Mouse (Mus musculus): ENCODE data around the gene Mymx.

Gene Mymx

DNA sequence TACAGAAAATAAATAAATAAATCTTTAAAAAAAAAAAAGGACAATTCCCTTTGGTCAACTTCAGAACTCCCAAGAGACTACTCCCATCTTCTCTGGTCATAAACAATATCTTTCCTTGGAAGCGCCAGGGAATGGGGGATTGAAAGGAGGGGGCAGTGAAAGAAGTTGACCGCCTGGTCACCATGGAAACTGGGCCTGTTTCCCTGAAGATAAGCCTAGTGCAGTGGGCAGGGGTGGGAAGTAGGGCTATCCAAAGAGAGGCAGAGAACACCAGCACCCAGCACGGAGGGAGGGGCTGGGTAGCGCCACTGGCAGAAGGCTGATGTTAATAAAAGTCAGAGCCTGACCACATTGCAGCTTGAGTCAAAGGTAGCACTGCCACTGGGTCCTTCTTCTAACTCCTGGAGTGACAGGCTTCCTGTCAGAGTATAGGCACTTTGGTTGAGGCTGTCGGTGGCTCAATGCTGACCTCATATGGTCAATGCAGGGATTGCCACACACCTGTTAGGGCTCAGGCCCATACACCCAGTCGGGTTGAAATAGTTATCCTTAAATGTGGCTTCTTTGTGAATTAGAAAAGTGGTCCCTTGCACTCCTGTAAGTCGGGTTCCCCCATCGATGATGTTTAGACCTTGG is 50.0 kb downstream of the Mymx start:
- DNase-seq (ENCODE audit: extremely low spot score, low spot score) = peak; percentile 79

DNA sequence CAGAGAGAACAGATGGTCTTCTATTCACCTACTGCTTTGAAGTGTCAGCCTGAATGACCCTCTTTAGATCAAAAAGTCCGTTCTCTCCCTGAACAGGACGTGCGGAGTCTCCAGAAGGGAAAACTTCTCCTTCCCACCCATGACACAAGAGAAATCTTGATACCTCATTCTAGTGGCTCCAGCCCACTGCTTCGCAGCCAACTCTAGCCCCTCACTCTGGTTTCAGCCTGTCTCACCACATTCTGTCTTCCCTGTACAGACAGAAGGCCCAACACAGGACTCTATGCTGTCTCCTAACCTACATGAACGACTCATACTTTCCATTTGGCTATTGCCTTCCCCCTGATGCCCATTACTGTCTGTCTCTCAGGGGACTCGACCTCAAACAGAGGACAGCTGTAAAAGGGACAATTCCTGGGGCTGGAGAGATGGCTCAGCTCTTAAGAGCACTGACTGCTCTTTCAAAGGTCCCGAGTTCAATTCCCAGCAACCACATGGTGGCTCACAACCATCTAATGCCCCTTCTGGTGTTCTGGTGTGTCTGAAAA is 50.6 kb downstream of the Mymx start:
- no peak for DNase-seq (ENCODE audit: extremely low spot score, low spot score)
